Mouse (Mus musculus) ES-E14 (cell line): ENCODE results near the gene Tmem132c. TPM values are rescaled to one million over a fixed set of nuclear protein-coding genes. Genes with fewer than 3 reads are reported as not detected.

Source experiments
- DNase-seq: peaks from one replicate; pipeline ENCODE4 v3.0.0-alpha.2; 2013; ENCODE audit warnings: low read depth, low spot score
- H3K27ac ChIP-seq: 2 replicates; pipeline ENCODE4 v1.5.1; 2012; ENCODE audit warnings: low read depth, mild to moderate bottlenecking, low read length, moderate library complexity, mixed read lengths; ENCODE audit not compliant: poor library complexity, insufficient read depth, severe bottlenecking
- H3K36me3 ChIP-seq: 2 replicates; pipeline ENCODE4 v1.6.1; 2012; ENCODE audit warnings: mild to moderate bottlenecking, low read length, moderate library complexity, mixed read lengths; ENCODE audit not compliant: control insufficient read depth, poor library complexity, insufficient read depth, severe bottlenecking
- H3K4me1 ChIP-seq, 2 experiments: fragments of 150-350 bp in 1 of 2; sonication (generic) in 1 of 2; 2 replicates each; pipeline ENCODE4 v1.6.1; 2012; ENCODE audit warnings: low read length in 2 of 2, mild to moderate bottlenecking in 1 of 2, mixed read lengths in 1 of 2; ENCODE audit not compliant: control insufficient read depth in 2 of 2, insufficient read depth in 2 of 2, poor library complexity in 1 of 2
- H3K4me3 ChIP-seq, 2 experiments: fragments of 150-350 bp in 1 of 2; sonication (generic) in 1 of 2; 2 replicates each; pipeline ENCODE4 v1.5.1; 2012; ENCODE audit warnings: low read length in 2 of 2, low read depth in 1 of 2, mild to moderate bottlenecking in 1 of 2, mixed read lengths in 1 of 2; ENCODE audit not compliant: insufficient read depth in 1 of 2, poor library complexity in 1 of 2, severe bottlenecking in 1 of 2
- H3K9ac ChIP-seq: 2 replicates; pipeline ENCODE4 v1.6.1; 2012; ENCODE audit warnings: low read depth, mild to moderate bottlenecking, low read length, mixed read lengths; ENCODE audit not compliant: poor library complexity, insufficient read depth, severe bottlenecking
- H3K9me3 ChIP-seq: fragments of 150-350 bp; sonication (generic); 2 replicates; pipeline ENCODE4 v1.6.1; 2012; ENCODE audit warnings: low read depth, mild to moderate bottlenecking, low read length; ENCODE audit not compliant: control insufficient read depth, insufficient read depth
- CHD2 ChIP-seq: IDR thresholded peaks from 2 replicates; pipeline ENCODE4 v1.6.1; 2014; ENCODE audit warnings: mild to moderate bottlenecking, low read depth, low read length, inconsistent platforms
- HCFC1 ChIP-seq: IDR thresholded peaks from 2 replicates; pipeline ENCODE4 v1.6.1; 2012; ENCODE audit warnings: low read length, inconsistent platforms, borderline replicate concordance; ENCODE audit not compliant: insufficient read depth
- MAFK ChIP-seq: IDR thresholded peaks from 2 replicates; pipeline ENCODE4 v1.6.1; 2014; ENCODE audit warnings: mild to moderate bottlenecking, low read depth, low read length, inconsistent platforms; ENCODE audit not compliant: insufficient read depth
- ZC3H11A ChIP-seq: IDR thresholded peaks from 2 replicates; pipeline ENCODE4 v1.6.1; 2012; ENCODE audit warnings: low read depth, mild to moderate bottlenecking, inconsistent platforms, low read length, borderline replicate concordance
- ZNF384 ChIP-seq: IDR thresholded peaks from 2 replicates; pipeline ENCODE4 v1.6.1; 2012; ENCODE audit warnings: low read depth, low read length, inconsistent platforms
- in situ Hi-C, 2 experiments: fragments of 600-800 bp; cut with MboI; formaldehyde crosslinking; loops; one replicate each; pipeline ENCODE4 v1.15.1; 2025; ENCODE audit warnings: low sequenced_read_pairs in 2 of 2, inconsistent platforms in 1 of 2; ENCODE audit not compliant: unreplicated experiment in 2 of 2
- total RNA-seq: library from RNA; depleted of rRNA; stranded (reverse); fragments of 300-350 nt; gene quantifications from 2 replicates; pipeline ENCODE4 v1.2.3, GENCODE M21; 2012

Tmem132c gene
- total RNA-seq, 1 experiment, result 0.71 TPM

GRCm38 (mm10) chr5:127240646-127241045 lies 962 bp upstream of the Tmem132c start:
- no peak for DNase-seq
- Histone ChIP-seq H3K4me3 (no peak overlapping the region; a peak in 1 of 4 replicates), H3K9ac (no peak overlapping the region), H3K9me3 (no peaks in the 10 kb centered on the region), H3K4me1 (no peaks in the 10 kb centered on the region), H3K27ac (no peak overlapping the region), H3K36me3 (no peaks in the 10 kb centered on the region)
- no peak for TF ChIP-seq CHD2
- TF ChIP-seq ZC3H11A, result no peak
- no peak for TF ChIP-seq MAFK
- no peak for TF ChIP-seq ZNF384
- no peak for TF ChIP-seq HCFC1
- in situ Hi-C loops, result no loop called here

- no peaks in the 10 kb centered on the region for H3K9me3 ChIP-seq
- in situ Hi-C loops, result no loop called here
- no peak for DNase-seq
- TF ChIP-seq ZC3H11A (no peak), ZNF384 (no peak), MAFK (no peak)
- peak overlapping the region; percentile 52 for H3K9ac ChIP-seq
- H3K27ac ChIP-seq, result no peak overlapping the region
- H3K36me3 ChIP-seq, result no peaks in the 10 kb centered on the region
- H3K4me3 ChIP-seq, result peak overlapping the region; percentile 65 to 70
- no peaks in the 10 kb centered on the region for H3K4me1 ChIP-seq
These were observed 536 bp downstream of the Tmem132c start for GRCm38 (mm10) chr5:127241925-127242762.

- Histone ChIP-seq H3K9me3 (no peaks in the 10 kb centered on the region), H3K27ac (no peak overlapping the region), H3K9ac (0 out of 2 replicates have a peak overlapping the region, but pooled peaks have one; percentile 30), H3K4me1 (no peaks in the 10 kb centered on the region), H3K36me3 (no peaks in the 10 kb centered on the region), H3K4me3 (peak overlapping the region; percentile 65 to 70)
- TF ChIP-seq HCFC1, result no peak
- no peak for TF ChIP-seq MAFK
- no peak for TF ChIP-seq ZC3H11A
- TF ChIP-seq CHD2, result no peak
- no peak for TF ChIP-seq ZNF384
- no peak for DNase-seq
- in situ Hi-C loops, result no loop called here
These were observed 1.2 kb downstream of the Tmem132c start for GRCm38 (mm10) chr5:127242763-127243160.

- Histone ChIP-seq H3K4me1 (no peaks in the 10 kb centered on the region), H3K36me3 (no peaks in the 10 kb centered on the region), H3K4me3 (no peak overlapping the region), H3K9ac (no peak overlapping the region), H3K27ac (no peak overlapping the region), H3K9me3 (no peaks in the 10 kb centered on the region)
- no peak for TF ChIP-seq HCFC1
- no peak for TF ChIP-seq ZC3H11A
- TF ChIP-seq ZNF384, result no peak
- no peak for TF ChIP-seq MAFK
- TF ChIP-seq CHD2, result no peak
- DNase-seq, result no peak
- in situ Hi-C loops, result no loop called here
These were observed 1.6 kb downstream of the Tmem132c start for GRCm38 (mm10) chr5:127243209-127243608.
